Mouse (Mus musculus) T-helper 17 cell (primary cell): Measurements from ENCODE around the gene Ebpl.
"Not testable (repeated sequence)": the region's sequence is repeated elsewhere in the genome, so short reads cannot be mapped to it uniquely, and the experiment has no call there.

Experiments used
- in situ Hi-C, 2 experiments: fragments of 300-600 bp; cut with MboI, MseI; formaldehyde crosslinking; loops; 1 replicate in 1 of 2; 2 replicates in 1 of 2; pipeline ENCODE4 v1.15.1; 2025; ENCODE audit warnings: high pct_unique_total_duplicates in 2 of 2

The Ebpl gene

DNA sequence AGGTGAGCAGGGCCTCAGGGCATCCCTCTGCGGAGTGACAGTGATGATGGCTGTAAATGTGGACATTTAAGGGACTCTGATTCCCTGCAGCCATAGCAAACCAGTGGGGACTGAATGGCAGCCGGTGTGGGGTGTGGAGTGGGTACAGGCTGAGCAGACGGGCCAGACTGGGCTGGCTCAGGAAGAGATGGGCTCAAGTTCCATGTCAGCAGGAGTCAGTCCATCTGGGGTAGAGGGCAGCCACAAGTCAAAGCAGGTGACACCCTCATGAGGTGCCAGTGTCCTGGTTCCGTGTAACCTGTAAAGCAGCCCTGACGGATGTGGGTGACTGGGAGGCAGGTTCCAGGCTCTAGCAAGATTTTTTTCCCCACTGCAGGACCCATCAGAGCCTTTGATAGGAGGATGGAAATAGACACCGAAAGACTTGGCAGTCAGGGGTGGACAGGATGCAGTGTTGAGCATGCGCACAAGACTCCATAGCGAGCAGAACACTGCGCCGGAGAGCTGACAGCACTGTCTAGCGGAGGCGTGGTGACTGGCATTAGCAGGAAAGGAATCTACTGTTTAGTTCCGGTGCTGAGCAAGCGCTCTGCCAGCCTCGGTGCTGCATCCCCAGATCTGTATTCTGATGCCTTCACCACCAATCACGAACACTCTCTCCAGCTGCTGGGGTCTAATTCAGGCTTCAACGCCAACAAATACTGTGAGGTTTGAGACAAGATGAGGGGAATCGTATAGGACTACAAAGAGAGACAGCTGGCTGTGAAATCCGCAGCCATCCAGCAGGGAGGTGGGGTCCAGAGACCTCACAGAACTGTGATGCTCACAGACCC lies 32.4 kb downstream of the Ebpl start:
- in situ Hi-C loops, result no loop called here

- in situ Hi-C loops, result not testable (repeated sequence)
These were observed 33.2 kb downstream of the Ebpl start for GRCm38 (mm10) chr14:61327007-61327406.

DNA sequence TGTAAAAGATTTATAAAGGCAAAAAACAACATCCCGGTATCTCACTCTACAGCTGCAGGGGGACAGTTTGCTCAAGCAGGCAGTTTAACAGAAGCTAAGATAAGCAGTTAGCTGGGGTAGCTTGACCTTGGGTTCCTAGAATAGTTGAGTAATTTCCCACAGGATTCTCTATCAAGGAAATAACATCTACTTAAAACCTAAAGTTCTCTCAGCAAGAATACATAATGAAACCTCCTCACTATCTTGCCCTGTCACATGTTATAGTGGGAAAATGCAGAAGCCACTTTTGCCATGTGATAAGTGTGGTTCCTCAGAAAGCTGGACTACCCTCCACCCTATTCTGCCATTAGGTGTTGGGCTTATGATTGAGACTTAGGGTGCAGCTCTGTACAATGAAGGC lies 37.5 kb downstream of the Ebpl start:
- in situ Hi-C loops, result no loop called here

- in situ Hi-C loops, result no loop called here
These were observed 39.0 kb downstream of the Ebpl start for GRCm38 (mm10) chr14:61321200-61321599.

- in situ Hi-C loops, result no loop called here
These were observed 39.5 kb downstream of the Ebpl start for GRCm38 (mm10) chr14:61320765-61321164.

DNA sequence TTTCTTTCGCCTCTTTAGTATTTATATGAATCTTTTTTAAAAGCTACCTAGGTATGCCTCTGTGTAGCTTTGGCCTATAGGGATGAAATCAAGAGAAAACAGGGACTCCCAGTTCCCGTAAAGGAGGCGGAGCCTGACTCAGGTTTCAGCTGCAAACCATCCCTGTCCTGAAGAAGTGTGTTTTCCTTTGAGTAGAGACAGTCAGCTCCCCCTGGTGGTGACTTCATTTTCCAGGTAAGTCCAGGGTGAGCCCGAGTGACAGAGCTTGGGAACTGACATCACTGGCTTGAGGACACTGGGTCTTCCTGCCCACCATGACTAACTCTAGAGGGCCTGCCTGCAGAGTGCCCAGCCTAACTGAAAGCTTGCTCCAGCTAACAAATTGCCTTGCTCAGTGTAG lies 43.4 kb downstream of the Ebpl start:
- in situ Hi-C loops, result no loop called here

- in situ Hi-C loops, result no loop called here
These were observed 49.3 kb downstream of the Ebpl start for GRCm38 (mm10) chr14:61310963-61311362.

GRCm38 (mm10) chr14:61310036-61310772 lies 50.0 kb downstream of the Ebpl start:
- in situ Hi-C loops, result no loop called here

GRCm38 (mm10) chr14:61309593-61309992 lies 50.6 kb downstream of the Ebpl start, which contains the start of gene Arl11:
Gene Arl11, plus strand, starts transcription at chr14:61309753.
- in situ Hi-C loops, result no loop called here

- in situ Hi-C loops, result no loop called here
These were observed 56.1 kb downstream of the Ebpl start for GRCm38 (mm10) chr14:61303969-61304609.

DNA sequence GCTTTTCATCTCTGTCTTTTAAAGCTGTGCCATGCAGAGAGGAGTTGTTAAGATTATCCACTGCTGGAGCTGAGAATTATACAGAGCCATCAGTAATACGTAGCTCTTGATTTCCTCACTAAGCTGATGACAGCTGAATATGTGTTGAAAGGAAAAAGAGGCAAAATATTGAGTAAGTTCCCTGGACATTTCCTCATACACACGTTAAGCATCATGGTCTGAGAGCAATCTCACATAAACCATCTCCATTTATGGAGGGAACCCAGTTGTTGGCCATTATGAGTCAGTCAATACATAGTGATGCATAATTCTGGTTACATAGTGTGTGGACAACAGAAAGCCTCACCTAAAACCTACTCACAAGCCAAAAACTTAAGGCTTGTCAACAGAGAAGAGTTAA lies 57.8 kb downstream of the Ebpl start:
- in situ Hi-C loops, result no loop called here

DNA sequence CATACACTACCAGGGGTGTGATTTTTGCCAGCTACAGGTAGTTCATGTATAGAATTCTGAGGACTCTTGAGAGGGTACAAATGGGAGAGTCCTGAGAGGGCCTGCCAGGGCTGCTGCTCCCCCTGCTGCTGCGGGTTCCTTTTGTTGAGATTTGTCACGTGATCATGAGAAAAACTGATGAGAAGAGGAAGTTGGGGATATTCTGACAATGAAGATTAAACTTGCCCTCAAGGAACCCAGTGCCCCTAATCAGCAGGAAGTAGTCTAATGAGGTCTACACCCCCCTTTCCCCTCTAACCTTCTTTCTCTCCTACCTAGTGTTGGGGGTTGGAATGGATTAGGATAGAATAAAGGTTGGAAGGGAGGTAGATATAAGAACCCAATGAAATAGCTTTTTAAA lies 58.9 kb downstream of the Ebpl start:
- in situ Hi-C loops, result no loop called here

DNA sequence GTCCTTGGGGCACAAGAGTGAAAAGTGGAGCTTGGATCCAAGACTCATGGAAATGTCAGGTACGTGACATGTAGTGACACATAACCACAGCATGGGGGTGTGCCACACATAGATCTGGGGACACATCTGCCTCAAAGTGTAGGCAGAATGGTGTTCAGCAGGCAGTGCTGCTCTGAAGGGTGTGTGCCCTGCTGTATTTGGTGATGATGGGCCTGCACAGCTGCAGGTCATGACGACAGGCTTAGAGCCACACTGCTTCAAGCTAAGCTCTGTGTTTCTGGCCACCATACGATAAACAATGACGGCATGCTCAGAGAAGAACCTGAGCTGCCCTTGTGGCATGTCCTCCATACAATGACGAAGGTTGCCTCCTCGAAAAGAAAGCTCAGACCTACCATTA lies 60.4 kb downstream of the Ebpl start:
- in situ Hi-C loops, result loop anchor here in 1 of 2 experiments (5.0 kb wide), 1 partner anchor 503 kb away; no protein-coding TSS in a partner anchor

DNA sequence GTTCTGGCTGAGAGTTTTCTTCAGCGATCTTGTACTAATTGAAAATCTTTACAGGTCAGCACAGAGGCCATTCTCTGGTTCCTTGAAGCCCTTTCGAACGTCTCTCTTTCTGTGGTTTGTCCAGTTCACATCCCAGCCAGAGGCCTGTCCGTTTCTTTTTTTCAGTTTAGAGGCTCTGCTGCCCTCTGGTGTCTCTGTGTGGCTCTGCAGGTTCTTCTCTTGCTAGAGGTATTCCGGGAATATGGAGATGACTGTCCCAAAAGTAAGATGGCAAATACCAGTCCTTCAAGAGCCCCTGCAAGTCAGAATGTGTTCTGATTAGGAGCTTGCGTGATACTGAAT lies 65.5 kb downstream of the Ebpl start:
- in situ Hi-C loops, result loop anchor here in 1 of 2 experiments (5.0 kb wide), 2 partner anchors 62 to 497 kb away; no protein-coding TSS in a partner anchor

GRCm38 (mm10) chr14:61293884-61294737 lies 66.1 kb downstream of the Ebpl start:
- in situ Hi-C loops, result loop anchor here in 1 of 2 experiments (5.0 kb wide), 1 partner anchor 62 kb away; no protein-coding TSS in a partner anchor

- in situ Hi-C loops, result loop anchor here in 1 of 2 experiments (5.0 kb wide), 1 partner anchor 58 kb away; no protein-coding TSS in a partner anchor
These were observed 69.6 kb downstream of the Ebpl start for GRCm38 (mm10) chr14:61290664-61291063.

- in situ Hi-C loops, result loop anchor here in 1 of 2 experiments (5.0 kb wide), 1 partner anchor 481 kb away; no protein-coding TSS in a partner anchor
These were observed 71.5 kb downstream of the Ebpl start for GRCm38 (mm10) chr14:61288606-61289286.
